Mouse (Mus musculus): ENCODE data around the gene Mettl7a2. TPM values are rescaled to one million over a fixed set of nuclear protein-coding genes. Genes with fewer than 3 reads are reported as not detected.
A peak's percentile ranks its signal among the peaks of the same experiment; 100 is the strongest.
"Not testable (repeated sequence)": the region's sequence is repeated elsewhere in the genome, so short reads cannot be mapped to it uniquely, and the experiment has no call there.

The Mettl7a2 gene
- polyA plus RNA-seq, 1 experiment from 2014 or later, result not detected

GRCm38 (mm10) chr15:100332077-100332961, 20.7 kb upstream of the Mettl7a2 start:
- peak; percentile 22; the same call in 1 of the 2 replicates for ATAC-seq (ENCODE audit: low read depth)
- not testable (repeated sequence) for H3K4me1 ChIP-seq (ENCODE audit: control insufficient read depth, insufficient read depth, low read length); H3K36me3 ChIP-seq (ENCODE audit: control insufficient read depth, insufficient read depth, low read length); H3K27ac ChIP-seq (replicated peaks; ENCODE audit: low read depth, low read length); H3K27me3 ChIP-seq (replicated peaks; ENCODE audit: control insufficient read depth, insufficient read depth, low read length); H3K4me3 ChIP-seq (ENCODE audit: low read depth, low read length); H3K4me2 ChIP-seq (ENCODE audit: low read depth, low read length); DNase-seq (ENCODE audit: low spot score); H3K9ac ChIP-seq (ENCODE audit: low read depth, low read length); H3K9me3 ChIP-seq (ENCODE audit: control insufficient read depth, low read length)
- WGBS, result 27% methylated on average over 2 of the region's 10 CpGs

- no peak within 1 kb of the TSS for H3K9ac ChIP-seq (ENCODE audit: low read depth, low read length)
- H3K36me3 ChIP-seq (ENCODE audit: control insufficient read depth, insufficient read depth, low read length), result no peaks in the 10 kb centered on the region
- WGBS, result 53% methylated on average over 10 of the region's 10 CpGs
- no peak for ATAC-seq (ENCODE audit: low read depth)
- H3K4me1 ChIP-seq (ENCODE audit: control insufficient read depth, insufficient read depth, low read length), result no peaks in the 10 kb centered on the region
- H3K27me3 ChIP-seq (replicated peaks; ENCODE audit: control insufficient read depth, insufficient read depth, low read length), result no peaks in the 10 kb centered on the region
- no peak within 1 kb of the TSS for H3K27ac ChIP-seq (replicated peaks; ENCODE audit: low read depth, low read length)
- DNase-seq (ENCODE audit: low spot score), result no peak
- H3K9me3 ChIP-seq (ENCODE audit: control insufficient read depth, low read length), result no peaks in the 10 kb centered on the region
- H3K4me2 ChIP-seq (ENCODE audit: low read depth, low read length), result no peak within 1 kb of the TSS
- H3K4me3 ChIP-seq (ENCODE audit: low read depth, low read length), result no peak within 1 kb of the TSS
Measured at GRCm38 (mm10) chr15:100334629-100335028, 18.4 kb upstream of the Mettl7a2 start, which contains the start of gene Mettl7a3. TSS of gene Mettl7a3 (plus strand) at chr15:100334929.

- not testable (repeated sequence) for H3K9me3 ChIP-seq (ENCODE audit: control insufficient read depth, low read length); H3K27me3 ChIP-seq (replicated peaks; ENCODE audit: control insufficient read depth, insufficient read depth, low read length); ATAC-seq (ENCODE audit: low read depth); H3K9ac ChIP-seq (ENCODE audit: low read depth, low read length); H3K4me2 ChIP-seq (ENCODE audit: low read depth, low read length); H3K27ac ChIP-seq (replicated peaks; ENCODE audit: low read depth, low read length); DNase-seq (ENCODE audit: low spot score); H3K4me3 ChIP-seq (ENCODE audit: low read depth, low read length); H3K4me1 ChIP-seq (ENCODE audit: control insufficient read depth, insufficient read depth, low read length); H3K36me3 ChIP-seq (ENCODE audit: control insufficient read depth, insufficient read depth, low read length)
Measured at GRCm38 (mm10) chr15:100337328-100337727, 15.7 kb upstream of the Mettl7a2 start.

GRCm38 (mm10) chr15:100337847-100338246, 15.2 kb upstream of the Mettl7a2 start:
- peak; percentile 39 for DNase-seq (ENCODE audit: low spot score)
- not testable (repeated sequence) for H3K9ac ChIP-seq (ENCODE audit: low read depth, low read length); H3K9me3 ChIP-seq (ENCODE audit: control insufficient read depth, low read length); H3K4me3 ChIP-seq (ENCODE audit: low read depth, low read length); ATAC-seq (ENCODE audit: low read depth); H3K36me3 ChIP-seq (ENCODE audit: control insufficient read depth, insufficient read depth, low read length); H3K4me1 ChIP-seq (ENCODE audit: control insufficient read depth, insufficient read depth, low read length); H3K27me3 ChIP-seq (replicated peaks; ENCODE audit: control insufficient read depth, insufficient read depth, low read length); H3K27ac ChIP-seq (replicated peaks; ENCODE audit: low read depth, low read length); H3K4me2 ChIP-seq (ENCODE audit: low read depth, low read length)
- WGBS, result 44% methylated on average over 10 of the region's 10 CpGs

GRCm38 (mm10) chr15:100341314-100341980, 11.6 kb upstream of the Mettl7a2 start:
- H3K36me3 ChIP-seq (ENCODE audit: control insufficient read depth, insufficient read depth, low read length); H3K27ac ChIP-seq (replicated peaks; ENCODE audit: low read depth, low read length); H3K9me3 ChIP-seq (ENCODE audit: control insufficient read depth, low read length); H3K9ac ChIP-seq (ENCODE audit: low read depth, low read length); H3K27me3 ChIP-seq (replicated peaks; ENCODE audit: control insufficient read depth, insufficient read depth, low read length); H3K4me1 ChIP-seq (ENCODE audit: control insufficient read depth, insufficient read depth, low read length); H3K4me2 ChIP-seq (ENCODE audit: low read depth, low read length); H3K4me3 ChIP-seq (ENCODE audit: low read depth, low read length); ATAC-seq (ENCODE audit: low read depth): not testable (repeated sequence)
- WGBS, result 52% methylated on average over 4 of the region's 5 CpGs
- peak; percentile 22 for DNase-seq (ENCODE audit: low spot score)

- Histone ChIP-seq H3K27ac (replicated peaks; ENCODE audit: low read depth, low read length) (no peak overlapping the region), H3K9me3 (ENCODE audit: control insufficient read depth, low read length) (no peaks in the 10 kb centered on the region), H3K9ac (ENCODE audit: low read depth, low read length) (no peak overlapping the region), H3K4me3 (ENCODE audit: low read depth, low read length) (no peak overlapping the region), H3K4me2 (ENCODE audit: low read depth, low read length) (no peak overlapping the region), H3K36me3 (ENCODE audit: control insufficient read depth, insufficient read depth, low read length) (no peaks in the 10 kb centered on the region), H3K4me1 (ENCODE audit: control insufficient read depth, insufficient read depth, low read length) (no peaks in the 10 kb centered on the region), H3K27me3 (replicated peaks; ENCODE audit: control insufficient read depth, insufficient read depth, low read length) (no peaks in the 10 kb centered on the region)
- no peak for ATAC-seq (ENCODE audit: low read depth)
- no peak for DNase-seq (ENCODE audit: low spot score)
Measured at GRCm38 (mm10) chr15:100345484-100345883, 7.5 kb upstream of the Mettl7a2 start.

- H3K36me3 ChIP-seq (ENCODE audit: control insufficient read depth, insufficient read depth, low read length), result no peaks in the 10 kb centered on the region
- no peaks in the 10 kb centered on the region for H3K9me3 ChIP-seq (ENCODE audit: control insufficient read depth, low read length)
- WGBS, result 69% methylated on average over 14 of the region's 14 CpGs
- no peaks in the 10 kb centered on the region for H3K27me3 ChIP-seq (replicated peaks; ENCODE audit: control insufficient read depth, insufficient read depth, low read length)
- H3K27ac ChIP-seq (replicated peaks; ENCODE audit: low read depth, low read length), result peak overlapping the region; percentile 50; the same call in 1 of the 2 replicates
- no peak overlapping the region for H3K9ac ChIP-seq (ENCODE audit: low read depth, low read length)
- H3K4me1 ChIP-seq (ENCODE audit: control insufficient read depth, insufficient read depth, low read length), result no peaks in the 10 kb centered on the region
- peak; percentile 22 for DNase-seq (ENCODE audit: low spot score)
- peak; percentile 55; the same call in 1 of the 2 replicates for ATAC-seq (ENCODE audit: low read depth)
- H3K4me2 ChIP-seq (ENCODE audit: low read depth, low read length), result no peak overlapping the region
- H3K4me3 ChIP-seq (ENCODE audit: low read depth, low read length), result no peak overlapping the region
Measured at GRCm38 (mm10) chr15:100346761-100347160, 6.2 kb upstream of the Mettl7a2 start.

- Histone ChIP-seq H3K4me2 (ENCODE audit: low read depth, low read length) (no peak overlapping the region), H3K4me3 (ENCODE audit: low read depth, low read length) (no peak overlapping the region), H3K9ac (ENCODE audit: low read depth, low read length) (no peak overlapping the region), H3K27ac (replicated peaks; ENCODE audit: low read depth, low read length) (no peak overlapping the region), H3K9me3 (ENCODE audit: control insufficient read depth, low read length) (no peaks in the 10 kb centered on the region), H3K27me3 (replicated peaks; ENCODE audit: control insufficient read depth, insufficient read depth, low read length) (no peaks in the 10 kb centered on the region), H3K36me3 (ENCODE audit: control insufficient read depth, insufficient read depth, low read length) (no peaks in the 10 kb centered on the region), H3K4me1 (ENCODE audit: control insufficient read depth, insufficient read depth, low read length) (no peaks in the 10 kb centered on the region)
- no peak for ATAC-seq (ENCODE audit: low read depth)
- DNase-seq (ENCODE audit: low spot score), result no peak
- WGBS, result 41% methylated on average over 2 of the region's 2 CpGs
Measured at GRCm38 (mm10) chr15:100349496-100349895, 3.5 kb upstream of the Mettl7a2 start.

Data from embryonic facial prominence, embryonic 14.5 days (tissue).